Mouse (Mus musculus): Measurements from ENCODE around the gene Dok4. TPM values are rescaled to one million over a fixed set of nuclear protein-coding genes. Genes with fewer than 3 reads are reported as not detected.

Gene Dok4
- polyA plus RNA-seq, 1 experiment from 2014 or later = 28.8 TPM

DNA sequence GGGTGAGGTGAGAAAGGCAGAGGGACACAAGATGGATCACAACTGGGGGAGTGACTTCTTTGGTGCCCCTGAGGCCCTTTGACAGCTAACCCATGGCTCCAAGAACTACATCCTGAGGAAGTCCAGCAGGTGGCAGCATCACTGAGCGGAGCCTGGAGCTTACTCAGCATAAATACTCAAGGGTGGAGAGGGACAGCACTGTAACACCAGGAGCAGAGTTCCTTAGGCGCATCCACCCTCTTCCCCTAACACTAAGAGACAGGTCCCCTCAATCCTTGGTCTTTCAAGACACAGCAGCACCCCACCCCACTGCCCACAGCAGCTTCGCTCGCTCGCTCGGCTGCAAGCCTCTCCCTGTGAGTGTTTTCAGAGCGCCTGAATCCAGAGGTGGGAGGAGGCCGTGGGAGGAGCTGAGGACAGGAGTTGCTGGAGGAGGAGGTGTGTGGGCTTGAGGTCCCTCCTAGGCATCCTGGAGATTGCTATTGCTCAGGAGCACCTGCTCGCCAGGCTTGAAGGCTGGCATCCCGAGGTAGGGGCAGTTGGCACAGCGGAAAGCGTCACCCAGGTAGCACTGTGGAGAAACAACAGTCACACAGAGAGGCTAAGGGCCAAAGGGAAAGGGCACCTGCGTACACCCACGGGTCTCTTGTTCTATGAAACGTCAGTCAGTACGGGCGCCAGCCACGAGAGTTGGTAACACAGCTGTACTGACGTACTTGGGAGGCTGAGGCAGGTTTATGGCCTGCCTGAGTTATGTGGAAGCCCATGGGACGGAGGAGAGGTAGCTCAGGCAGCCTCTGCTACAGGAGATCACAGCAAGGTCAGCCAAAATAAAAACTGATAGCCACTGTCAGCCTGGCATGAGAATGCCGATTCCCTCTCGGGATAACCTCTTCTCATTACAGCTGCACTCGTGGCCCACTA is 53.2 kb downstream of the Dok4 start:
- WGBS = 79% methylated on average over 23 of the region's 23 CpGs
- peaks cover 21% of the 10 kb centered on the region for H3K36me3 ChIP-seq (ENCODE audit: control insufficient read depth, insufficient read depth, low read length)

DNA sequence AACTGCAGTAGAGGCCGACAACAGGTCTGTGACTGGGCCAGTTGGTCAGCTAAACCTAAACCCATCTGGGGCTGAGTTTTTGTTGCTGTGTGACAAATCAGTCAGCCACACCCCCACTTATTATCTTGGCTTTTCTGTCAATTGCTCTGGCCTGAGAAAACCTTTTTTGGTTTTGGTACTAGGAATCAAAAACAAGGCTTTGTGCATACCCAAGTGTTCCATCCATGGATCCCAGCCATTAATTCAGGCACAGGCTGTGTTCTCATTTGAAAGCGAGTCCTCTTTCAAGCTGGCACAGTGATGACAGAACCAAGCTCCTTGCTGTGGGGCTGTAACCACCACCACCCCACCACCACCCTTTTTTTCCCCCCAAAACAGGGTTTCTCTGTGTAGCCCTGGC is 54.7 kb downstream of the Dok4 start:
- Histone ChIP-seq H3K4me2 (ENCODE audit: low read depth, low read length) (no peak overlapping the region), H3K4me1 (ENCODE audit: control insufficient read depth, insufficient read depth, low read length) (no peaks in the 10 kb centered on the region), H3K4me3 (replicated peaks; ENCODE audit: low read length) (no peak overlapping the region), H3K27me3 (ENCODE audit: control insufficient read depth, insufficient read depth, low read length) (no peaks in the 10 kb centered on the region), H3K9me3 (replicated peaks; ENCODE audit: control insufficient read depth, low read length) (no peaks in the 10 kb centered on the region), H3K27ac (ENCODE audit: low read length) (no peak overlapping the region), H3K36me3 (ENCODE audit: control insufficient read depth, insufficient read depth, low read length) (peaks cover 13% of the 10 kb centered on the region), H3K9ac (ENCODE audit: low read length) (no peak overlapping the region)
- WGBS = 82% methylated on average over 2 of the region's 2 CpGs
- ATAC-seq (ENCODE audit: insufficient read depth, low FRiP score) = no peak

More for the DNA sequence above, 53.2 kb downstream of the Dok4 start:
- H3K4me1 ChIP-seq (ENCODE audit: control insufficient read depth, insufficient read depth, low read length) = no peaks in the 10 kb centered on the region
- H3K4me2 ChIP-seq (ENCODE audit: low read depth, low read length) = no peak overlapping the region
- no peak overlapping the region for H3K9ac ChIP-seq (ENCODE audit: low read length)
- no peak overlapping the region for H3K27ac ChIP-seq (ENCODE audit: low read length)
- H3K4me3 ChIP-seq (replicated peaks; ENCODE audit: low read length) = no peak overlapping the region
- ATAC-seq (ENCODE audit: insufficient read depth, low FRiP score) = peak; percentile 33; the same call in 1 of the 2 replicates
- no peaks in the 10 kb centered on the region for H3K9me3 ChIP-seq (replicated peaks; ENCODE audit: control insufficient read depth, low read length)
- no peaks in the 10 kb centered on the region for H3K27me3 ChIP-seq (ENCODE audit: control insufficient read depth, insufficient read depth, low read length)

GRCm38 (mm10) chr8:94820553-94820952 is 55.6 kb downstream of the Dok4 start:
- H3K9ac ChIP-seq (ENCODE audit: low read length) = no peak overlapping the region
- no peak overlapping the region for H3K4me3 ChIP-seq (replicated peaks; ENCODE audit: low read length)
- no peak for ATAC-seq (ENCODE audit: insufficient read depth, low FRiP score)
- no peaks in the 10 kb centered on the region for H3K9me3 ChIP-seq (replicated peaks; ENCODE audit: control insufficient read depth, low read length)
- H3K4me2 ChIP-seq (ENCODE audit: low read depth, low read length) = no peak overlapping the region
- no peaks in the 10 kb centered on the region for H3K4me1 ChIP-seq (ENCODE audit: control insufficient read depth, insufficient read depth, low read length)
- peaks cover 10% of the 10 kb centered on the region; the same call in 1 of the 2 replicates for H3K36me3 ChIP-seq (ENCODE audit: control insufficient read depth, insufficient read depth, low read length)
- H3K27me3 ChIP-seq (ENCODE audit: control insufficient read depth, insufficient read depth, low read length) = no peaks in the 10 kb centered on the region
- WGBS = 77% methylated on average over 7 of the region's 7 CpGs
- no peak overlapping the region for H3K27ac ChIP-seq (ENCODE audit: low read length)

DNA sequence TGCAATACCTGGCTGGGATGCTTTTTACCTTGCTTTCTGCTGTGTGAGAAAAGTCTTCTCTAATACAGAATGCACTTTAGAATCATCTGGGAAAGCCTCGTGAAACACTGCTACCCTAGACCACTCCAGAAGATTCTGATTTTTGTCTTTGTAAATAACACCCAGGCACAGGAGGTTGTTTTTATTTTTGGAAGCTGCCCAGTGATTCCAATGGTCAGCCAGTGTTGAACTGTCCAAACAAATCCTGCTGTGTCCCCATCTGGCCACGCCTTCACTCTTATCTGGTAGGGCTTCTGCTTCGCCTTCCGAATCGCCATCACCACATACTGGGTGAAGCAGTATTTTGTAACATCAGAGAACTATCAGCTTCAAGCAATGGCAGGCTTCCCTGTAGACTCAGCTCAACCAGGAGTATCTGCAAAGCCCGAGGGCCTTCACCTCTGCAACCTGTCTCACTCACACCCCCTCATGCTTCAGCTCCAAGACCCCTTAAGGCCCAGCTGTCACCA is 56.4 kb downstream of the Dok4 start:
- no peak overlapping the region for H3K4me3 ChIP-seq (replicated peaks; ENCODE audit: low read length)
- H3K4me2 ChIP-seq (ENCODE audit: low read depth, low read length) = no peak overlapping the region
- no peaks in the 10 kb centered on the region for H3K4me1 ChIP-seq (ENCODE audit: control insufficient read depth, insufficient read depth, low read length)
- H3K27me3 ChIP-seq (ENCODE audit: control insufficient read depth, insufficient read depth, low read length) = no peaks in the 10 kb centered on the region
- no peak overlapping the region for H3K9ac ChIP-seq (ENCODE audit: low read length)
- no peaks in the 10 kb centered on the region for H3K9me3 ChIP-seq (replicated peaks; ENCODE audit: control insufficient read depth, low read length)
- 70% methylated on average over 6 of the region's 6 CpGs for WGBS
- ATAC-seq (ENCODE audit: insufficient read depth, low FRiP score) = no peak
- peaks cover 6% of the 10 kb centered on the region; the same call in 1 of the 2 replicates for H3K36me3 ChIP-seq (ENCODE audit: control insufficient read depth, insufficient read depth, low read length)
- no peak overlapping the region for H3K27ac ChIP-seq (ENCODE audit: low read length)

GRCm38 (mm10) chr8:94817933-94818332 is 58.2 kb downstream of the Dok4 start:
- Histone ChIP-seq H3K27ac (ENCODE audit: low read length) (no peak overlapping the region), H3K4me1 (ENCODE audit: control insufficient read depth, insufficient read depth, low read length) (no peaks in the 10 kb centered on the region), H3K9ac (ENCODE audit: low read length) (no peak overlapping the region), H3K27me3 (ENCODE audit: control insufficient read depth, insufficient read depth, low read length) (no peaks in the 10 kb centered on the region), H3K4me2 (ENCODE audit: low read depth, low read length) (no peak overlapping the region), H3K4me3 (replicated peaks; ENCODE audit: low read length) (no peak overlapping the region), H3K9me3 (replicated peaks; ENCODE audit: control insufficient read depth, low read length) (no peaks in the 10 kb centered on the region), H3K36me3 (ENCODE audit: control insufficient read depth, insufficient read depth, low read length) (no peaks in the 10 kb centered on the region)
- WGBS = 86% methylated on average over 11 of the region's 11 CpGs
- ATAC-seq (ENCODE audit: insufficient read depth, low FRiP score) = no peak

- no peak overlapping the region for H3K4me3 ChIP-seq (replicated peaks; ENCODE audit: low read length)
- H3K9ac ChIP-seq (ENCODE audit: low read length) = no peak overlapping the region
- no peaks in the 10 kb centered on the region for H3K27me3 ChIP-seq (ENCODE audit: control insufficient read depth, insufficient read depth, low read length)
- H3K4me2 ChIP-seq (ENCODE audit: low read depth, low read length) = no peak overlapping the region
- H3K36me3 ChIP-seq (ENCODE audit: control insufficient read depth, insufficient read depth, low read length) = no peaks in the 10 kb centered on the region
- no peak for ATAC-seq (ENCODE audit: insufficient read depth, low FRiP score)
- WGBS = 0% methylated on average over 1 of the region's 1 CpGs
- H3K27ac ChIP-seq (ENCODE audit: low read length) = no peak overlapping the region
- no peaks in the 10 kb centered on the region for H3K9me3 ChIP-seq (replicated peaks; ENCODE audit: control insufficient read depth, low read length)
- H3K4me1 ChIP-seq (ENCODE audit: control insufficient read depth, insufficient read depth, low read length) = no peaks in the 10 kb centered on the region
These were observed 61.6 kb downstream of the Dok4 start for GRCm38 (mm10) chr8:94814556-94814955.

Other genes starting within 250 kb of the Dok4 start
- 112 and 113 TPM in 2 replicates for gene Arl2bp, start 209.7 kb downstream of the Dok4 start, polyA plus RNA-seq (2015; fragmentation: Nextera tagmentation; extraction: Ambion mirVana)
- 125 and 188 TPM in 2 replicates for gene Pllp, start 180.1 kb downstream of the Dok4 start, polyA plus RNA-seq (2015; fragmentation: Nextera tagmentation; extraction: Ambion mirVana)
- not detected in 2 replicates for gene Ccl22, start 130.7 kb downstream of the Dok4 start, polyA plus RNA-seq (2015; fragmentation: Nextera tagmentation; extraction: Ambion mirVana)
- gene Cx3cl1, start 104.3 kb downstream of the Dok4 start, polyA plus RNA-seq (2015; fragmentation: Nextera tagmentation; extraction: Ambion mirVana) = 11.6 and 16.4 TPM in 2 replicates
- 0.30 TPM in 1 of 2 replicates, not detected in the other for gene Ccl17, start 65.9 kb downstream of the Dok4 start, polyA plus RNA-seq (2015; fragmentation: Nextera tagmentation; extraction: Ambion mirVana)
- 84.6 and 94.3 TPM in 2 replicates for gene Coq9, start 38.0 kb downstream of the Dok4 start, polyA plus RNA-seq (2015; fragmentation: Nextera tagmentation; extraction: Ambion mirVana)
- 78.3 and 84.7 TPM in 2 replicates for gene Ciapin1, start 38.0 kb downstream of the Dok4 start, polyA plus RNA-seq (2015; fragmentation: Nextera tagmentation; extraction: Ambion mirVana)
- gene Polr2c, start 18.9 kb downstream of the Dok4 start, polyA plus RNA-seq (2015; fragmentation: Nextera tagmentation; extraction: Ambion mirVana) = 128 and 129 TPM in 2 replicates
- 10.9 and 14.8 TPM in 2 replicates for gene Ccdc102a, start 41.8 kb upstream of the Dok4 start, polyA plus RNA-seq (2015; fragmentation: Nextera tagmentation; extraction: Ambion mirVana)
- gene Adgrg5, start 47.4 kb upstream of the Dok4 start, polyA plus RNA-seq (2015; fragmentation: Nextera tagmentation; extraction: Ambion mirVana) = 0.44 and 0.45 TPM in 2 replicates
- gene Adgrg1, start 98.4 kb upstream of the Dok4 start, polyA plus RNA-seq (2015; fragmentation: Nextera tagmentation; extraction: Ambion mirVana) = 51.1 and 65.2 TPM in 2 replicates
- 3.2 and 3.7 TPM in 2 replicates for gene Adgrg3, start 141.4 kb upstream of the Dok4 start, polyA plus RNA-seq (2015; fragmentation: Nextera tagmentation; extraction: Ambion mirVana)
- 0.14 TPM in 1 of 2 replicates, not detected in the other for gene Drc7, start 178.8 kb upstream of the Dok4 start, polyA plus RNA-seq (2015; fragmentation: Nextera tagmentation; extraction: Ambion mirVana)
- gene Katnb1, start 204.9 kb upstream of the Dok4 start, polyA plus RNA-seq (2015; fragmentation: Nextera tagmentation; extraction: Ambion mirVana) = 21.2 TPM in 2 replicates